Mouse (Mus musculus) lung, postnatal 10 days (tissue): ENCODE measurements at regions not wholly inside any gene's neighbourhood (a gene's known extent, or its start where the extent isn't known, plus 50 kb on each side); places are given as distances from the start of the nearest gene placed in this dataset.

Experiments
- DNase-seq: peaks from one replicate; pipeline ENCODE4 v3.0.0; 2021

GRCm38 (mm10) chr4:140312635-140313034, 66.1 kb upstream of the Igsf21 start:
- no peak for DNase-seq

- DNase-seq = no peak
Measured at GRCm38 (mm10) chr4:140307481-140307880, 60.9 kb upstream of the Igsf21 start.

DNA sequence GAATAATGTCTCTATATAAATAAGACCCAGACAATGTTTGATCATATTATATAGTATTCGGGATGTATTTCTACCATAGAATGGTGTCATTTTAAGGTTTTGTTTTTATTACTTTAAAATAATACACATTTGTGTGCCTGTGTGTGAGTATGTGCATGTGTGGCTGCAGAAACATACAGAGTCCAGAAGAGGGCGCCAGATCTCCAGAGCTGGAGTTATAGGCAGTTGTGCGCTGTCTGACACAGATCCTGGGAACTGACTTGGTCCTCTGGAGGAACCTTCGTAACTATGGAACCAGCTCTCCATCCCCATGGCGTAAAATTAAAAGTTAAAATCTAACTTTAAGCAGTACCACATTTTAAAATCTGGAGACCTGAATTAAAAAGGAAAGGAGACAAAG, 58.4 kb upstream of the Igsf21 start:
- DNase-seq = no peak

GRCm38 (mm10) chr4:140301661-140302060, 55.1 kb upstream of the Igsf21 start:
- DNase-seq = no peak

GRCm38 (mm10) chr4:140297912-140298620, 51.5 kb upstream of the Igsf21 start:
- no peak for DNase-seq
